Mouse (Mus musculus) midbrain, embryonic 12.5 days (tissue): ENCODE measurements around the gene Cdca3. TPM values are rescaled to one million over a fixed set of nuclear protein-coding genes. Genes with fewer than 3 reads are reported as not detected.

ENCODE experiments used
- ATAC-seq: fragments of 200-750 bp; cut with Nextera tagmentation; 2 replicates; pipeline ENCODE4 v1.8.0; 2017; ENCODE audit warnings: low read depth, moderate TSS enrichment, moderate library complexity; ENCODE audit not compliant: low FRiP score
- H3K27ac ChIP-seq: fragments of 300-500 bp; sonication (generic); replicated peaks from 2 replicates; pipeline ENCODE4 v1.5.1; 2016; ENCODE audit warnings: mild to moderate bottlenecking
- H3K27me3 ChIP-seq: fragments of 300-500 bp; sonication (generic); 2 replicates; pipeline ENCODE4 v1.6.1; 2016; ENCODE audit warnings: mild to moderate bottlenecking
- H3K36me3 ChIP-seq: fragments of 300-500 bp; sonication (generic); 2 replicates; pipeline ENCODE4 v1.6.1; 2016
- H3K4me1 ChIP-seq: fragments of 300-500 bp; sonication (generic); 2 replicates; pipeline ENCODE4 v1.6.1; 2016
- H3K4me2 ChIP-seq: fragments of 300-500 bp; sonication (generic); replicated peaks from 2 replicates; pipeline ENCODE4 v1.6.1; 2016; ENCODE audit warnings: mild to moderate bottlenecking, moderate library complexity
- H3K4me3 ChIP-seq: fragments of 300-500 bp; sonication (generic); 2 replicates; pipeline ENCODE4 v1.5.1; 2016; ENCODE audit warnings: mild to moderate bottlenecking
- H3K9ac ChIP-seq: fragments of 300-500 bp; sonication (generic); replicated peaks from 2 replicates; pipeline ENCODE4 v1.6.1; 2016; ENCODE audit warnings: mild to moderate bottlenecking, moderate library complexity
- H3K9me3 ChIP-seq: fragments of 300-500 bp; sonication (generic); 2 replicates; pipeline ENCODE4 v1.6.1; 2016; ENCODE audit warnings: mild to moderate bottlenecking
- WGBS: fragments of 180-500 bp; shearing (Covaris S2); methylation state at CpG from one replicate; pipeline ENCODE4 v1.1.7; 2016; 5-methylcytosine and 5-hydroxymethylcytosine counted together
- polyA plus RNA-seq: library from polyadenylated mRNA; unstranded; fragments of >200 nt; fragmentation: Nextera tagmentation; extraction: Ambion mirVana; gene quantifications from 2 replicates; pipeline ENCODE4 v1.2.1, GENCODE M21; 2016

Gene Cdca3
- polyA plus RNA-seq, 1 experiment from 2014 or later, result 169 TPM

DNA sequence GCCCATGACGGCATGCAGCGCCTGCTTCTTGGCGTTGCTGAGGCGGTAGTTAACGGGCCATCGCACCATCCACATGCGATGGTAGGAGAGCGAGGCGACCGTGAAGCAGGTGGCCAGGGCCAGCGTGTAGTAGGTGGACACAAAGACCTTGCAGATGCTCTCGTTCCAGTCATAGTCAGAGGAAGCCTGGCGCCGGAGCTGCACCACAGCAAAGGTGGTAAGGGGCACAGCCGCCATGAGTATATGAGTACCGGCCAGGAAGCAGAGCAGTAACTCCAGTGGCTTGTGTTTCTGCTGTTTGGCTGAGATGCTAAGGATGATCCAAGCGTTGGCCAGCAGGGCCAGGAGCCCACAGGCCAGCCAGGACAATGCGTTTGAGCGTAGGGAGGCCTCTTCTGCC, 31.9 kb downstream of the Cdca3 start:
- Histone ChIP-seq H3K4me2 (no peak overlapping the region), H3K4me1 (peaks cover 70% of the 10 kb centered on the region), H3K27me3 (peaks cover 19% of the 10 kb centered on the region), H3K27ac (no peak overlapping the region), H3K36me3 (no peaks in the 10 kb centered on the region), H3K9ac (0 out of 2 replicates have a peak overlapping the region, but pooled peaks have one; percentile 31), H3K9me3 (no peaks in the 10 kb centered on the region), H3K4me3 (no peak overlapping the region)
- 79% methylated on average over 19 of the region's 19 CpGs for WGBS
- no peak for ATAC-seq

- Histone ChIP-seq H3K4me2 (peak overlapping the region; percentile 72), H3K9ac (peak overlapping the region; percentile 31), H3K4me3 (peak overlapping the region; percentile 64; the same call in 1 of the 2 replicates), H3K9me3 (no peaks in the 10 kb centered on the region), H3K27ac (0 out of 2 replicates have a peak overlapping the region, but pooled peaks have one; percentile 91), H3K4me1 (peaks cover 65% of the 10 kb centered on the region), H3K36me3 (no peaks in the 10 kb centered on the region), H3K27me3 (peaks cover 23% of the 10 kb centered on the region)
- no peak for ATAC-seq
- WGBS, result 22% methylated on average over 3 of the region's 3 CpGs
Observed at GRCm38 (mm10) chr6:124861802-124862201, 32.5 kb downstream of the Cdca3 start.

- H3K36me3 ChIP-seq, result no peaks in the 10 kb centered on the region
- H3K27ac ChIP-seq, result peak overlapping the region; percentile 91
- H3K4me1 ChIP-seq, result peaks cover 65% of the 10 kb centered on the region
- peak overlapping the region; percentile 64 for H3K4me3 ChIP-seq
- no peaks in the 10 kb centered on the region for H3K9me3 ChIP-seq
- H3K27me3 ChIP-seq, result peaks cover 29% of the 10 kb centered on the region
- 14% methylated on average over 8 of the region's 8 CpGs for whole genome bisulfite sequencing
- H3K4me2 ChIP-seq, result peak overlapping the region; percentile 72
- peak overlapping the region; percentile 88 for H3K9ac ChIP-seq
- no peak for ATAC-seq
Observed at GRCm38 (mm10) chr6:124862406-124863124, 33.2 kb downstream of the Cdca3 start.

DNA sequence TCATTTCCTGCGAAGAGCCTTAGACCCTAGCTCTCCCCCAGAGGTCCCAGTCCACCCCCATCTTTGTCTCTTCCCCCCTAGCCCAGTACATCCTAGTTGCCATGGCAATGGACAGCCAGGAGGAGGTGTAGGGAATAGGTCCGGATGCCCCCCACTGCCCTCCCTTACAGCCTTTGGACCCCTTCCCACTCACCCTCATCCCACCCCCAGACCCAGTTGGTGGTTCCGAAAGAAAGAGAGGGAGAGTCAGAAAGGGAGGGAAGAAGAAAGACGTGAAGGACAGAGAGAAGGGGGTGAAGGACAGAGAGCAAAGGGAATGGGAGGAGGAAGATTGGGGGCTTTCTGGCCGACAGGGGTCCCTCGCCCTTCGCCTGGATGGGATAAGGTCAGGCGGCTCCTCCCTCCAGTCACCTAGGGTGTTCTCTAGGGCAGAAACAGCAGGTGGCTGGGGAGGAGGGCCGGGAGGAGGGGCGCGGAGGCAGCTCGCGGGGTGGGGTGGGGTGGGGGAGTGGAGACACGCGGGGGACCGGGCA, 33.8 kb downstream of the Cdca3 start:
- no peaks in the 10 kb centered on the region for H3K9me3 ChIP-seq
- 2% methylated on average over 7 of the region's 16 CpGs for WGBS
- H3K4me2 ChIP-seq, result peak overlapping the region; percentile 72
- peak; percentile 35 for ATAC-seq
- H3K9ac ChIP-seq, result peak overlapping the region; percentile 88
- H3K4me1 ChIP-seq, result peaks cover 59% of the 10 kb centered on the region
- H3K27ac ChIP-seq, result peak overlapping the region; percentile 91
- H3K36me3 ChIP-seq, result no peaks in the 10 kb centered on the region
- peak overlapping the region; percentile 64 for H3K4me3 ChIP-seq
- peaks cover 27% of the 10 kb centered on the region for H3K27me3 ChIP-seq

- H3K9me3 ChIP-seq, result no peaks in the 10 kb centered on the region
- H3K4me3 ChIP-seq, result peak within 1 kb of the TSS; percentile 64
- H3K4me1 ChIP-seq, result peaks cover 53% of the 10 kb centered on the region
- peak within 1 kb of the TSS; percentile 88 for H3K9ac ChIP-seq
- H3K27ac ChIP-seq, result peak within 1 kb of the TSS; percentile 91
- peaks cover 22% of the 10 kb centered on the region for H3K27me3 ChIP-seq
- H3K36me3 ChIP-seq, result no peaks in the 10 kb centered on the region
- under 1% methylated on average over 40 of the region's 43 CpGs for WGBS
- H3K4me2 ChIP-seq, result peak within 1 kb of the TSS; percentile 72
- ATAC-seq, result peak; percentile 74
Observed at GRCm38 (mm10) chr6:124863658-124864298, 34.4 kb downstream of the Cdca3 start, which contains the start of gene Gpr162. Gpr162 (minus strand) TSS chr6:124863983.

- no peaks in the 10 kb centered on the region for H3K36me3 ChIP-seq
- no peaks in the 10 kb centered on the region for H3K9me3 ChIP-seq
- 63% methylated on average over 18 of the region's 18 CpGs for WGBS
- H3K27ac ChIP-seq, result no peak overlapping the region; the same call in 1 of the 2 replicates
- peaks cover 14% of the 10 kb centered on the region for H3K27me3 ChIP-seq
- no peak overlapping the region for H3K4me3 ChIP-seq
- no peak overlapping the region for H3K4me2 ChIP-seq
- peaks cover 40% of the 10 kb centered on the region for H3K4me1 ChIP-seq
- ATAC-seq, result no peak
- H3K9ac ChIP-seq, result no peak overlapping the region; the same call in 1 of the 2 replicates
Observed at GRCm38 (mm10) chr6:124865766-124866362, 36.5 kb downstream of the Cdca3 start.

- Histone ChIP-seq H3K9ac (no peak overlapping the region; the same call in 1 of the 2 replicates), H3K4me1 (peaks cover 33% of the 10 kb centered on the region), H3K4me2 (no peak overlapping the region), H3K9me3 (no peaks in the 10 kb centered on the region), H3K27me3 (peaks cover 10% of the 10 kb centered on the region), H3K4me3 (no peak overlapping the region), H3K36me3 (no peaks in the 10 kb centered on the region), H3K27ac (no peak overlapping the region)
- 51% methylated on average over 6 of the region's 7 CpGs for WGBS
- no peak for ATAC-seq
Observed at GRCm38 (mm10) chr6:124866560-124866959, 37.2 kb downstream of the Cdca3 start.

- Histone ChIP-seq H3K9me3 (no peaks in the 10 kb centered on the region), H3K4me2 (no peak overlapping the region), H3K4me3 (no peak overlapping the region), H3K4me1 (no peaks in the 10 kb centered on the region), H3K9ac (no peak overlapping the region), H3K27ac (no peak overlapping the region), H3K27me3 (no peaks in the 10 kb centered on the region), H3K36me3 (no peaks in the 10 kb centered on the region)
- no peak for ATAC-seq
- WGBS, result 63% methylated on average over 2 of the region's 3 CpGs
Observed at GRCm38 (mm10) chr6:124874348-124874747, 45.0 kb downstream of the Cdca3 start.

GRCm38 (mm10) chr6:124879390-124879789, 50.0 kb downstream of the Cdca3 start:
- H3K27ac ChIP-seq, result no peak overlapping the region
- H3K4me1 ChIP-seq, result no peaks in the 10 kb centered on the region
- no peaks in the 10 kb centered on the region for H3K27me3 ChIP-seq
- H3K9ac ChIP-seq, result no peak overlapping the region
- 64% methylated on average over 6 of the region's 6 CpGs for WGBS
- no peak for ATAC-seq
- no peaks in the 10 kb centered on the region for H3K9me3 ChIP-seq
- H3K4me2 ChIP-seq, result no peak overlapping the region
- H3K36me3 ChIP-seq, result no peaks in the 10 kb centered on the region
- H3K4me3 ChIP-seq, result no peak overlapping the region

GRCm38 (mm10) chr6:124881821-124882220, 52.5 kb downstream of the Cdca3 start:
- H3K4me2 ChIP-seq, result no peak overlapping the region
- H3K36me3 ChIP-seq, result no peaks in the 10 kb centered on the region
- no peaks in the 10 kb centered on the region for H3K27me3 ChIP-seq
- no peaks in the 10 kb centered on the region for H3K4me1 ChIP-seq
- no peak overlapping the region for H3K9ac ChIP-seq
- no peaks in the 10 kb centered on the region for H3K9me3 ChIP-seq
- 91% methylated on average over 9 of the region's 9 CpGs for WGBS
- no peak overlapping the region for H3K27ac ChIP-seq
- ATAC-seq, result no peak
- H3K4me3 ChIP-seq, result no peak overlapping the region
